Mouse (Mus musculus) cortical plate, adult 2 months (tissue): ENCODE measurements around the gene Prdm2. TPM values are rescaled to one million over a fixed set of nuclear protein-coding genes. Genes with fewer than 3 reads are reported as not detected.

Source experiments
- H3K27ac ChIP-seq: fragments of 200-500 bp; 2 replicates; pipeline ENCODE4 v1.5.1; 2012; ENCODE audit warnings: low read length, control low read depth, inconsistent platforms; ENCODE audit not compliant: insufficient read depth
- H3K4me1 ChIP-seq: fragments of 200-500 bp; 2 replicates; pipeline ENCODE4 v1.6.1; 2011; ENCODE audit warnings: low read length; ENCODE audit not compliant: control insufficient read depth, insufficient read depth
- H3K4me3 ChIP-seq: fragments of 200-500 bp; 2 replicates; pipeline ENCODE4 v1.5.1; 2011; ENCODE audit warnings: mild to moderate bottlenecking, low read length, control low read depth; ENCODE audit not compliant: insufficient read depth
- CTCF ChIP-seq: fragments of 200-500 bp; IDR thresholded peaks from 2 replicates; pipeline ENCODE4 v1.5.1; 2011; ENCODE audit warnings: mild to moderate bottlenecking, control low read depth, low read length; ENCODE audit not compliant: insufficient read depth; ENCODE audit errors: extremely low read depth
- POLR2A ChIP-seq: fragments of 200-500 bp; IDR thresholded peaks from 2 replicates; pipeline ENCODE4 v1.6.1; 2011; ENCODE audit warnings: mild to moderate bottlenecking, low read length, control low read depth; ENCODE audit not compliant: insufficient read depth; ENCODE audit errors: extremely low read depth
- polyA plus RNA-seq: library from polyadenylated mRNA; depleted of rRNA; stranded (reverse); fragments of >200 nt; gene quantifications from 2 replicates; pipeline ENCODE4 v1.2.3, GENCODE M21; 2012

The Prdm2 gene
- polyA plus RNA-seq, 1 experiment: 18.4 TPM

DNA sequence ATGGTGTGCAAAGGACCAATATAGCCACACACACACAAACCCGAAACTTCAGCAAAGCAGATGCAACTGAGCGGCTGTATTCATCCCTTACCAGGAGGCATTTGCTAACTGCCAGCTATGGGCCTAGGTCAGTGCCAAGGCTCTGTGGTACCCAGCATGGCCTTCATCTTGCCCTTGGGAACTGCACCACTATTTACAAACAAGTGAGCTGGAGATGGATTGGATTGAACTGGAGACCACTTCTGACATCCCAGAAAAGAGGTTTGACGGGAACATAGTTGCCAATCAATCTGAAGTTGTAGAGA is 332 bp upstream of the Prdm2 start:
- Histone ChIP-seq H3K4me1 (no peaks in the 10 kb centered on the region), H3K27ac (peak overlapping the region; percentile 84), H3K4me3 (peak overlapping the region; percentile 74; the same call in 1 of the 2 replicates)
- no peak for TF ChIP-seq POLR2A
- TF ChIP-seq CTCF: no peak

DNA sequence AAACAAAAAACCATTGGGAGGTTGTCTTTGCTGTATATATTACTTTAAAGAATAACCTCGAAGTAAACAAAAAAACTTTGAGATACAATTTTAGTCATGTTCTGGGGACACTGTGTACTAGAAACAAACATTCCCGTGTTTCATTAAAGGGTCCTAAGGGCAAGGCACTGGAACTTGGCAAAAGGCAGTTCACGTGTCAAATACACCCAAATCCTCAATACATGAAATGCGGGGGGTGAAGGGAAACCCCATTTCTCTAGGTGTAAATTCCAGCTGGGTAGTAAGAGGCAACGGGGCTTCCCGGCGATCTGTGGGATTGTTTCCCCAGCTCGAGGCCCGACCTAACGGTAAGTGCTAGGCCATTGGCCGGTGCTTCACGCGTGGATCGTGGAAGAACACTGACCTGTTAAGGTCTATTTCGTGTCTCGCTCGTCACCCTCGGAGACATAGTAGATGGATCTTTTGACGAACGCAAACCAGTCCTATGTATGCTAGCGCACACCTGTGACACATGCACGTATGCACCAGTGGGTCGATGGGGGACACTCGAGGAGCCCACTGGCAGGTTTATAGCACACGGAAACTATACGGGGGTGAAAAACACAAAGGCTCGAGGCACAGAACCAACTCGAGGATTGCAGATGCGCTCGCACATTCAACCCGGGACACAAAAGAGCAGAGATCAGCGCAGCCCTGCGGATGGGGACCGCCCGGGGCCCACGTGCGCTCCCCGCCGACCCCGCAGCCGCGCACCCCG is 1.0 kb downstream of the Prdm2 start:
- TF ChIP-seq CTCF: no peak
- no peak for TF ChIP-seq POLR2A
- Histone ChIP-seq H3K4me3 (peak overlapping the region; percentile 74), H3K27ac (0 out of 2 replicates have a peak overlapping the region, but pooled peaks have one; percentile 38), H3K4me1 (no peaks in the 10 kb centered on the region)

DNA sequence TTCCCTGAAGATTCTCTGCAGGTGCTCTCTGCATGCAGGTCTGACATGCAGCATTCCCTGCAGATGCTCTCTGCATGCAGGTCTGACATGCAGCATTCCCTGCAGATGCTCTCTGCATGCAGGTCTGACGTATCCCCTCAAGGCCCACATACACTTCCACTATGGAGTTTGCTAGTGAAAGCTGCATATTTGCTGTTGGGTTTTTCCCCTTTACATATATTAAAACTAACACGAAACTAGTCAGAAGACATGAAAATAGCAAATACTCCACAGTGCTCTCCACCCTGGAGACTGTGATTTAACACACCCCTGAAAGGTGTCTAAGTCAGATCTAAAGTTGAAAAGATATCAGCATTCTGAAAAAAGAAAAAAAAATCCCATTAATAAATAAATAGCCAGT is 2.8 kb downstream of the Prdm2 start:
- TF ChIP-seq POLR2A (no peak), CTCF (no peak)

DNA sequence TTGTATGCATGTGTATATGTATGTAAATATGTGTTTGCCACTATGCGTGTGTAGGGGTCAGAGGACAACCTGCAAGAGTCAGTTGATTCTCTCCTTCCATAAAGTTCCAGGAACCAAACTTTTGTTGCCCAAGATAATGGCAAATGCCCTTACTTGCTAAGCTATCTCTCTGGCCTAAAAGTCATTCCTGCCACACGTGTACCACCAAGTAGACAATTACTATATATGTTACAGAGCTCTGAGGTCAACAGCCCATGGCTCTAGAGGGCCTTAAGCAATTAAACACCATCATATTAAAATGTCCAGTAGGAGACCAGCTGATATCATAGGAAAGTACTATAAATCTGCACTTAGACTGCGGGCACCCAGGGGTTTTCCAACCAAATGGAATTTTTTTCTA is 10.1 kb downstream of the Prdm2 start:
- no peak overlapping the region for H3K27ac ChIP-seq
- no peak for TF ChIP-seq CTCF
- no peaks in the 10 kb centered on the region for H3K4me1 ChIP-seq
- H3K4me3 ChIP-seq: no peak overlapping the region

More for the DNA sequence above, 2.8 kb downstream of the Prdm2 start:
- Histone ChIP-seq H3K4me3 (no peak overlapping the region), H3K4me1 (no peaks in the 10 kb centered on the region), H3K27ac (no peak overlapping the region)

DNA sequence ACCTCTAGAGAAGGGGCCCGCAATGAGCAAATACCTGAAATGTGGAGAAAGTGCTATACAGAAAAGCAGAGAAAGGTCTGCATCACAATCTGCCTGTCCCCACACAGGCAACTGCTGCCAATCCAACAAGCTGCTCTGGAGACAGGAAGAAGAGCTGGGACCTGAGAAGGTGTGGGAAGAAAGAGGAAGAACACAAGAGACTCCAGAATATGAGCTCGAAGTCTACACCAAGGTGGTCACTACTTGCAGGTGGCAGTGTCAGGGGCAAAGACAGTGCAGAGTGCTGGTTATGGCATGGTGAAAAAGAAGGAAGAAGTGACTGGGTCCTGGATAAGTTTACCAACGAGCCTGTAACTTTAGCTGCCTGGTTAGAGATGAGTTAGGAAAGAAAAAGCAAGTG is 14.4 kb downstream of the Prdm2 start:
- Histone ChIP-seq H3K4me3 (no peak overlapping the region), H3K4me1 (no peaks in the 10 kb centered on the region), H3K27ac (no peak overlapping the region)
- TF ChIP-seq CTCF (no peak), POLR2A (no peak)

DNA sequence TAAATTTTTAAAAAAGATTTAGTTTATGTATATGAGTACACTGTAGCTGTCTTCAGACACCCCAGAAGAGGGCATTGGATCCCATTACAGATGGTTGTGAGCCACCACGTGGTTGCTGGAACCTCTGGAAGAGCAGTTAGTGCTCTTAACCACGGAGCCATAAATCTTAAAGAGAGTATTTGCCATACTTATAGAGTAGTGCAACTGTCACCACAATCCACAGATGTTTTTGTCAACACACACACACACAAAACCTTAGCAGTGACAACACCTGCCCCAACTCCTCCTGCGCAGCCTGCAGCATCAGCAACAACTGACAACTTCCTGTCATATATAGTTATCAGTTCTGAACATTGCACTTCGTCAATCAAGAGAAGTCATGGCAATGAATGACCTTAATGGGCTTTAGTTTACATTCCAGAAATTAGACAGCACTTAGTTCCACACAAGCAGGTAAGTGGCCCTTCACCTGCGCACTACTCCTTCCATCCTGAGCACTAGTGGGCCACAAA is 14.9 kb downstream of the Prdm2 start:
- Histone ChIP-seq H3K27ac (no peak overlapping the region), H3K4me3 (no peak overlapping the region), H3K4me1 (no peaks in the 10 kb centered on the region)
- TF ChIP-seq CTCF: no peak
- TF ChIP-seq POLR2A: no peak

DNA sequence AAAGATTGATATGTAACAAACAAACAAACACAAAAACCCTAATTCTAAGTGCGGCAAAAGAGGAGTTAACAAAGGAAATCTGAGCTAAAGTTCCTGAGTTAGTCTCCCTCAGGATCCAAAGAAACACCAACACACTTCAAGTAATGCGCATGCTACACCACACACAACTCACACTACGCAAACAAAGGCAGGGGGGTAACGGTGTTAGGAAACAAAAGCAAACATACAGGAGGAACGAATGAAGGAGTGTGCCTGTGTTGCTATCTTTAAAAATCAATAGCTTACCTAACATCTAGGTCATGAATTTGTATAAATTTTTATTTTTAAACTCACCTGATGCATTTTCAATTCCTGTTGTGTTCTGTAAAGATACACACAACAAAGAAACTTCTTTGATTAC is 18.5 kb downstream of the Prdm2 start:
- TF ChIP-seq CTCF (no peak), POLR2A (no peak)
- H3K27ac ChIP-seq: no peak overlapping the region
- peaks cover 2% of the 10 kb centered on the region; the same call in 1 of the 2 replicates for H3K4me1 ChIP-seq
- H3K4me3 ChIP-seq: no peak overlapping the region

DNA sequence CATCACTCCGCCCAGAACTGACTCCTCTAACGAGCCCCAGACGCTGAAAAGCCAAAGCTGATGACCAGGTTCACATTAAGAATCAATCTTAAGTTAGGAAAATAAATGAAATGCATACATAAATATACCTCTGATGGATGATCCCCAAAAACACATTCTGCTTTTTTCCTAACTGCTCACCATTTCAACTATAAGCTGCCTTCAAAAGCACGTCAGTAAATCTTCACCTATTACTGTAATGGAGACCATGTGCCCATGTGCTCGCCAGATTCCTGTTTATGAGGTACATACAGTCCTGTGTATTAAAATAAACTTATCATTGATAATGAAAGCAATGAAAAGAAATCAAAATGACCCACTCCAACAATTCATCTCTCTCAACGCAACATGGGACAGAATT is 19.6 kb downstream of the Prdm2 start:
- Histone ChIP-seq H3K27ac (no peak overlapping the region), H3K4me1 (peaks cover 2% of the 10 kb centered on the region; the same call in 1 of the 2 replicates), H3K4me3 (no peak overlapping the region)
- TF ChIP-seq CTCF (no peak), POLR2A (no peak)

DNA sequence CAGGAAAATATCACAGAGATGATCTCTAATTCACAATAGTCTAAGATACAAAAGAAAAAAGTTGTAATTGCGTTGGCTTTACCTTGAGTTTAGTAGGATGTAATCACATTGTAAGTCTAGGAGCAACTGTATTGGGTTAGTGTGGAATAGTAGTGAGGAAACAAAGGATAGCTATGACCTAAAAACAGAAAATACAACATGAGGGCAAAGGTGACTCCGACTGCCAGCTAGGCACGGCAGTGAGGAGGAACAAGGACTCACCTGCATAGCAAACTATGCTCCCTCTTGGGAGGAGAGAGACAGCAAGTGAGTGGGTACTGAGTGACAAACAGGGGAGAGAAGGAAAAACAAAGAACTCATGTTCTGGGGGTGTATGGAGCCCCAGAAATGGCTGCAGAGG is 21.0 kb downstream of the Prdm2 start:
- Histone ChIP-seq H3K4me3 (no peak overlapping the region), H3K4me1 (peaks cover 4% of the 10 kb centered on the region), H3K27ac (no peak overlapping the region)
- TF ChIP-seq POLR2A (no peak), CTCF (no peak)

DNA sequence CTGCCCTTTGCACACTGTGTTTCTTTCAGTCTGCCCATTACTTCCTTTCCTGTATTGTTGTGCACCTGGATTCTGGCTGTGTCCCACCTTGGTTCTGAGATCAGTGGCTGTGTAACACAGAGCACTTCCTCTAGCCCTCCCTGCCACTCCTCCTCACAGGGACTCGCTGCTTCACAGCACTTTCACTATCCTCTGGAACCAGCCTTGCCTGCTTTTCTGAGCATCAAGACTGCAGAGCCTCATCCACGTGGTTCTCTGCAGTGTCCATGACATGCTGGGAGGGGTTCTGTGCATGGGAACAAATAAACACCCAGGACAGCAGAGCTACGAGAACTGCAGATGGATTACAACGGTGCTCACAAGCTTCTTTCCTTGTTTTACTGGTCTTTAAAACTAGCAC is 22.1 kb downstream of the Prdm2 start:
- peaks cover 5% of the 10 kb centered on the region for H3K4me1 ChIP-seq
- H3K27ac ChIP-seq: no peak overlapping the region
- TF ChIP-seq CTCF (no peak), POLR2A (no peak)
- H3K4me3 ChIP-seq: no peak overlapping the region
